Mouse (Mus musculus) heart, adult 2 months (tissue): ENCODE measurements around the gene Snph.

ENCODE experiments used
- EP300 ChIP-seq: fragments of 200-500 bp; IDR thresholded peaks from 2 replicates; pipeline ENCODE4 v1.6.1; 2011; ENCODE audit warnings: low read depth, low read length, control low read depth; ENCODE audit not compliant: insufficient read depth
- POLR2A ChIP-seq: fragments of 200-500 bp; IDR thresholded peaks from 2 replicates; pipeline ENCODE4 v1.6.1; 2011; ENCODE audit warnings: mild to moderate bottlenecking, low read depth, low read length, control low read depth; ENCODE audit not compliant: insufficient read depth

GRCm38 (mm10) chr2:151602106-151602505 is 30.3 kb downstream of the Snph start:
- TF ChIP-seq EP300 (no peak), POLR2A (no peak)
